Mouse (Mus musculus) kidney, adult 11 months (tissue): ENCODE data around the gene Kcnj6.

Source experiments
- DNase-seq: peaks from one replicate; pipeline ENCODE4 v3.0.0; 2022

Gene Kcnj6

GRCm38 (mm10) chr16:94997340-94997849 lies at the start of gene Kcnj6:
Gene Kcnj6, minus strand, starts transcription at chr16:94997701.
- DNase-seq = no peak

GRCm38 (mm10) chr16:95009937-95010336 lies 12.4 kb upstream of the Kcnj6 start:
- DNase-seq = no peak

GRCm38 (mm10) chr16:95004599-95004998 lies 7.1 kb upstream of the Kcnj6 start:
- DNase-seq = no peak

- no peak for DNase-seq
These were observed 2.0 kb upstream of the Kcnj6 start for GRCm38 (mm10) chr16:94999551-94999950.

GRCm38 (mm10) chr16:94999019-94999418 lies 1.5 kb upstream of the Kcnj6 start:
- DNase-seq = no peak

- no peak for DNase-seq
These were observed 665 bp downstream of the Kcnj6 start for GRCm38 (mm10) chr16:94996791-94997281.

- DNase-seq = no peak
These were observed 1.9 kb downstream of the Kcnj6 start for GRCm38 (mm10) chr16:94995542-94996131.

- no peak for DNase-seq
These were observed 2.6 kb downstream of the Kcnj6 start for GRCm38 (mm10) chr16:94994924-94995323.

- no peak for DNase-seq
These were observed 3.4 kb downstream of the Kcnj6 start for GRCm38 (mm10) chr16:94994148-94994547.

GRCm38 (mm10) chr16:94990114-94990513 lies 7.4 kb downstream of the Kcnj6 start:
- no peak for DNase-seq

GRCm38 (mm10) chr16:94986731-94987130 lies 10.8 kb downstream of the Kcnj6 start:
- DNase-seq = peak; percentile 22

GRCm38 (mm10) chr16:94984263-94984662 lies 13.2 kb downstream of the Kcnj6 start:
- no peak for DNase-seq

- DNase-seq = no peak
These were observed 17.1 kb downstream of the Kcnj6 start for GRCm38 (mm10) chr16:94980374-94980773.

- peak; percentile 40 for DNase-seq
These were observed 18.0 kb downstream of the Kcnj6 start for GRCm38 (mm10) chr16:94979499-94979898.

GRCm38 (mm10) chr16:94972080-94972855 lies 25.2 kb downstream of the Kcnj6 start:
- no peak for DNase-seq

- no peak for DNase-seq
These were observed 28.6 kb downstream of the Kcnj6 start for GRCm38 (mm10) chr16:94968941-94969340.

- DNase-seq = no peak
These were observed 29.0 kb downstream of the Kcnj6 start for GRCm38 (mm10) chr16:94968472-94968871.

- no peak for DNase-seq
These were observed 40.2 kb downstream of the Kcnj6 start for GRCm38 (mm10) chr16:94957156-94957828.

GRCm38 (mm10) chr16:94956410-94956809 lies 41.1 kb downstream of the Kcnj6 start:
- DNase-seq = no peak

GRCm38 (mm10) chr16:94953294-94953693 lies 44.2 kb downstream of the Kcnj6 start:
- no peak for DNase-seq

GRCm38 (mm10) chr16:94949172-94949571 lies 48.3 kb downstream of the Kcnj6 start:
- DNase-seq = no peak

- no peak for DNase-seq
These were observed 50.7 kb downstream of the Kcnj6 start for GRCm38 (mm10) chr16:94946848-94947247.

- DNase-seq = no peak
These were observed 64.8 kb downstream of the Kcnj6 start for GRCm38 (mm10) chr16:94932702-94933101.
